Mouse (Mus musculus) brain, embryonic 18.5 days (tissue): Measurements from ENCODE around the gene Col4a3.

Experiments
- DNase-seq: peaks from one replicate; pipeline ENCODE4 v3.0.0-alpha.2; 2012; ENCODE audit warnings: low read depth, low spot score

Col4a3 gene

GRCm38 (mm10) chr1:82605856-82606255 is 19.1 kb downstream of the Col4a3 start:
- DNase-seq, result no peak

- DNase-seq, result no peak
Measured at GRCm38 (mm10) chr1:82608646-82609262, 22.0 kb downstream of the Col4a3 start.

GRCm38 (mm10) chr1:82612061-82612660 is 25.4 kb downstream of the Col4a3 start:
- DNase-seq, result no peak

- DNase-seq, result no peak
Measured at GRCm38 (mm10) chr1:82618001-82618400, 31.3 kb downstream of the Col4a3 start.

GRCm38 (mm10) chr1:82618592-82618991 is 31.9 kb downstream of the Col4a3 start:
- no peak for DNase-seq

GRCm38 (mm10) chr1:82619981-82620380 is 33.3 kb downstream of the Col4a3 start:
- DNase-seq, result no peak

GRCm38 (mm10) chr1:82624934-82625333 is 38.2 kb downstream of the Col4a3 start:
- DNase-seq, result no peak

- DNase-seq, result no peak
Measured at GRCm38 (mm10) chr1:82625474-82625873, 38.8 kb downstream of the Col4a3 start.

GRCm38 (mm10) chr1:82627652-82628051 is 40.9 kb downstream of the Col4a3 start:
- DNase-seq, result no peak

- no peak for DNase-seq
Measured at GRCm38 (mm10) chr1:82629495-82629894, 42.8 kb downstream of the Col4a3 start.

- DNase-seq, result no peak
Measured at GRCm38 (mm10) chr1:82631169-82631792, 44.6 kb downstream of the Col4a3 start.

- DNase-seq, result peak; percentile 12
Measured at GRCm38 (mm10) chr1:82634545-82635253, 48.0 kb downstream of the Col4a3 start.

GRCm38 (mm10) chr1:82635254-82635620 is 48.5 kb downstream of the Col4a3 start:
- DNase-seq, result no peak

GRCm38 (mm10) chr1:82636321-82636720 is 49.6 kb downstream of the Col4a3 start:
- DNase-seq, result no peak

- no peak for DNase-seq
Measured at GRCm38 (mm10) chr1:82637414-82637813, 50.7 kb downstream of the Col4a3 start.

GRCm38 (mm10) chr1:82638428-82638827 is 51.7 kb downstream of the Col4a3 start:
- no peak for DNase-seq

GRCm38 (mm10) chr1:82641316-82641987 is 54.7 kb downstream of the Col4a3 start:
- no peak for DNase-seq

- DNase-seq, result no peak
Measured at GRCm38 (mm10) chr1:82647989-82648388, 61.3 kb downstream of the Col4a3 start.

GRCm38 (mm10) chr1:82650868-82651267 is 64.1 kb downstream of the Col4a3 start:
- no peak for DNase-seq

GRCm38 (mm10) chr1:82654046-82654445 is 67.3 kb downstream of the Col4a3 start:
- DNase-seq, result no peak

GRCm38 (mm10) chr1:82656452-82656851 is 69.7 kb downstream of the Col4a3 start:
- no peak for DNase-seq

- DNase-seq, result no peak
Measured at GRCm38 (mm10) chr1:82662269-82662668, 75.5 kb downstream of the Col4a3 start.
